Mouse (Mus musculus): ENCODE measurements around the gene Cdkn1b. TPM values are rescaled to one million over a fixed set of nuclear protein-coding genes. Genes with fewer than 3 reads are reported as not detected.
A peak's percentile ranks its signal among the peaks of the same experiment; 100 is the strongest.

The Cdkn1b gene
- polyA plus RNA-seq, 1 experiment from 2014 or later = 29.9 TPM

DNA sequence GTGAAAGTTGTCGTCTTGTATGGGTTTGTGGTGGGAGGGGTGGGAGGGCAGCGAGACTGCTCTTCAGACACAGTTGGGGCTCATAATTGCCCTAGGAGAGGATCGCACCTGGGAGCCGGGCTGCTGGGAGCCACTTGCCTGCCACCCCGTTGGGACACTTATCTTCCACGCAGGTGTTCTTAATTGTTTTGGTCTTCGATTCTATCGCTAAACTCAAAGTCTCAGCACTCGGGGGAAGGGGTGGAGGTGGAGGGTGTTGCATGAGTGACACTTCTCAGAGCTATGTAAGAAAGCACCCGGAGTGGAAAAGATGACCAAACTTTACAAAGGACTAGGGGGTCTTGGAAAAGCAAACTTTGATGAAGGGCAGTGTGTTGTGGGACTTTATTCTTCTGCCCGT, 3.6 kb upstream of the Cdkn1b start:
- under 1% methylated on average over 11 of the region's 11 CpGs for WGBS
- no peaks in the 10 kb centered on the region for H3K36me3 ChIP-seq (ENCODE audit: control insufficient read depth, insufficient read depth, low read length)
- peak overlapping the region; percentile 17; the same call in 1 of the 2 replicates for H3K9ac ChIP-seq (replicated peaks; ENCODE audit: low read length)
- DNase-seq = no peak
- H3K4me2 ChIP-seq (ENCODE audit: low read length) = peak overlapping the region; percentile 60
- H3K9me3 ChIP-seq (ENCODE audit: control insufficient read depth, low read length) = no peaks in the 10 kb centered on the region
- no peak for ATAC-seq (ENCODE audit: low FRiP score, low TSS enrichment)
- 0 out of 2 replicates have a peak overlapping the region, but pooled peaks have one; percentile 8 for H3K27ac ChIP-seq (replicated peaks; ENCODE audit: low read depth, low read length)
- no peaks in the 10 kb centered on the region for H3K27me3 ChIP-seq (ENCODE audit: control insufficient read depth, insufficient read depth, low read length)
- peaks cover 4% of the 10 kb centered on the region; the same call in 1 of the 2 replicates for H3K4me1 ChIP-seq (ENCODE audit: control insufficient read depth, insufficient read depth, low read length)
- H3K4me3 ChIP-seq (replicated peaks; ENCODE audit: low read depth, low read length) = peak overlapping the region; percentile 39

DNA sequence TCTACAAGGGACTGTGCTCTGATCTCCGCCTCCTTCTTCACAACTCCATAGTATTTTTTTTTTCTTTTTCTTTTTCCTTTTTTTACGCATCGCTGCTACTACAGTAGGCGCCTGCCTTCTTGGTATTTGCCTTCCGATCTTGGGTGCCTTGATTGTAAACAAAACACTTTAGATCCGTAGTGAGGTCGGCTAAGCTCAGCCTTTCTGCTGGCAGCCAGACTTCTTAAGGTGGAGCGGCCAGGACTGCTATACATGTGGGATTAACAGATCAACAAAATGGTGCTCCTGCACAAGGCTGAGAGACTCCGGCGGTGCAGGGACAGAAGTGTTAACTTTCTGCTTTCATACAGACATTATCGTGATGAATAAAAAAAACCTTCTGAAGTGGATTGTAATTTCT, 3.1 kb upstream of the Cdkn1b start:
- ATAC-seq (ENCODE audit: low FRiP score, low TSS enrichment) (no peak), DNase-seq (peak; percentile 74)
- peak overlapping the region; percentile 39 for H3K4me3 ChIP-seq (replicated peaks; ENCODE audit: low read depth, low read length)
- H3K9me3 ChIP-seq (ENCODE audit: control insufficient read depth, low read length) = no peaks in the 10 kb centered on the region
- peak overlapping the region; percentile 17; the same call in 1 of the 2 replicates for H3K9ac ChIP-seq (replicated peaks; ENCODE audit: low read length)
- WGBS = under 1% methylated on average over 11 of the region's 11 CpGs
- H3K27me3 ChIP-seq (ENCODE audit: control insufficient read depth, insufficient read depth, low read length) = no peaks in the 10 kb centered on the region
- peaks cover 7% of the 10 kb centered on the region for H3K4me1 ChIP-seq (ENCODE audit: control insufficient read depth, insufficient read depth, low read length)
- H3K36me3 ChIP-seq (ENCODE audit: control insufficient read depth, insufficient read depth, low read length) = 0 out of 2 replicates have a peak, but pooled peaks cover 2% of the 10 kb centered on the region
- peak overlapping the region; percentile 60 for H3K4me2 ChIP-seq (ENCODE audit: low read length)
- no peak overlapping the region for H3K27ac ChIP-seq (replicated peaks; ENCODE audit: low read depth, low read length)

DNA sequence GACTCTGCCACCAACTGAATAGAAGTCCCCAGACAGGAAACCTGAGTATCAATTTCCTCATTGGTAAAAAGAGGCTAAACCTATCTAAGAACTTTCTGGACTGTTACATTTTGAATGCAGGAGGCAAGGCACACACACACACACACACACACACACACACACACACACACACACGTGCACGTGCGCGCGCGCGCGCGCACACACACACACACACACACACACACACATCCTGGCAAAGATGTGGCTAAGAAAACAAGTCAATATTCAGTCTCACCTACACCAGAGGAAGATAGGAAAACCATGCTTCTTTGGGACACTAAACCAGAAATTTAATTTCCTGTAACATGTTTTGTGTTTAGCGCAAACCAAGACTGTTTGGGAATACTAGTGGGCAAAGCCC, 1.4 kb upstream of the Cdkn1b start:
- Histone ChIP-seq H3K9me3 (ENCODE audit: control insufficient read depth, low read length) (no peaks in the 10 kb centered on the region), H3K9ac (replicated peaks; ENCODE audit: low read length) (no peak overlapping the region), H3K27ac (replicated peaks; ENCODE audit: low read depth, low read length) (no peak overlapping the region), H3K4me2 (ENCODE audit: low read length) (no peak overlapping the region), H3K27me3 (ENCODE audit: control insufficient read depth, insufficient read depth, low read length) (no peaks in the 10 kb centered on the region), H3K4me3 (replicated peaks; ENCODE audit: low read depth, low read length) (no peak overlapping the region), H3K36me3 (ENCODE audit: control insufficient read depth, insufficient read depth, low read length) (0 out of 2 replicates have a peak, but pooled peaks cover 2% of the 10 kb centered on the region), H3K4me1 (ENCODE audit: control insufficient read depth, insufficient read depth, low read length) (peaks cover 22% of the 10 kb centered on the region)
- WGBS = 94% methylated on average over 10 of the region's 10 CpGs
- no peak for DNase-seq
- no peak for ATAC-seq (ENCODE audit: low FRiP score, low TSS enrichment)

DNA sequence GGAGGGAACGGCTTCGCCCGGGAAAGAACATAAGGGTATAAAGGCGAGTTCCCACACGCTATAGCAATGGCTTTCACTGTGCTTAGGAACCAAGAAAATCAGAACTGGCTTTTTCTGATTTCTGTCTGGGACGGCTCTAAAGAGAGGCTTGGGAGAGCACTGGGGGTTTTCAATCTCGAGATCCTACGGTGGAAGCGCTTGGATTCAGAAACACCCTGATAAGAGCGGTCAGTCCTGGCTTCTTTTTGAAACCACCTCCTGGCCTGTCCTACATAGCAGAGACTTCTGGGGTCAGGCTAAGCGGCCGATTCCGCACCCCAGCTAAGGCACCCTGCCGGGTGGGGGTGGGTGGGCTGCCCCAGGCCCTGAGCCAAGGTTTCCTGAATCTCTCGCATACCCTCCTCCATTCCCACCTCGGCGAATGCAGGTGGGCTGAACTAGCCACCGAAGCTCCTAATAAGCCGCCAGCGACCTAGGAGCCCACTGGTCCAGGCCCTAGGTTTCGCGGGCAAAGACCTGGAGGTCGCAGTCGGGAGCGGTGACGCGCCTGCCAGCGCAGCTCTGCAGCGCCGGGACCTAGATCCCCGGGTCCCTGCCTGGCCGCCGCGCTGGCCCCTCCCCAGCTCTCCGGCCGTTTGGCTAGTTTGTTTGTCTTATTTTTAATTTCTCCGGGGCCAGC, 551 bp upstream of the Cdkn1b start:
- no peaks in the 10 kb centered on the region for H3K9me3 ChIP-seq (ENCODE audit: control insufficient read depth, low read length)
- peak overlapping the region; percentile 72 for H3K4me3 ChIP-seq (replicated peaks; ENCODE audit: low read depth, low read length)
- H3K27me3 ChIP-seq (ENCODE audit: control insufficient read depth, insufficient read depth, low read length) = no peaks in the 10 kb centered on the region
- peak overlapping the region; percentile 77 for H3K9ac ChIP-seq (replicated peaks; ENCODE audit: low read length)
- WGBS = 2% methylated on average over 37 of the region's 37 CpGs
- H3K4me2 ChIP-seq (ENCODE audit: low read length) = peak overlapping the region; percentile 95
- ATAC-seq (ENCODE audit: low FRiP score, low TSS enrichment) (peak; percentile 68), DNase-seq (no peak)
- H3K27ac ChIP-seq (replicated peaks; ENCODE audit: low read depth, low read length) = peak overlapping the region; percentile 98
- peaks cover 26% of the 10 kb centered on the region for H3K4me1 ChIP-seq (ENCODE audit: control insufficient read depth, insufficient read depth, low read length)
- H3K36me3 ChIP-seq (ENCODE audit: control insufficient read depth, insufficient read depth, low read length) = 0 out of 2 replicates have a peak, but pooled peaks cover 5% of the 10 kb centered on the region

DNA sequence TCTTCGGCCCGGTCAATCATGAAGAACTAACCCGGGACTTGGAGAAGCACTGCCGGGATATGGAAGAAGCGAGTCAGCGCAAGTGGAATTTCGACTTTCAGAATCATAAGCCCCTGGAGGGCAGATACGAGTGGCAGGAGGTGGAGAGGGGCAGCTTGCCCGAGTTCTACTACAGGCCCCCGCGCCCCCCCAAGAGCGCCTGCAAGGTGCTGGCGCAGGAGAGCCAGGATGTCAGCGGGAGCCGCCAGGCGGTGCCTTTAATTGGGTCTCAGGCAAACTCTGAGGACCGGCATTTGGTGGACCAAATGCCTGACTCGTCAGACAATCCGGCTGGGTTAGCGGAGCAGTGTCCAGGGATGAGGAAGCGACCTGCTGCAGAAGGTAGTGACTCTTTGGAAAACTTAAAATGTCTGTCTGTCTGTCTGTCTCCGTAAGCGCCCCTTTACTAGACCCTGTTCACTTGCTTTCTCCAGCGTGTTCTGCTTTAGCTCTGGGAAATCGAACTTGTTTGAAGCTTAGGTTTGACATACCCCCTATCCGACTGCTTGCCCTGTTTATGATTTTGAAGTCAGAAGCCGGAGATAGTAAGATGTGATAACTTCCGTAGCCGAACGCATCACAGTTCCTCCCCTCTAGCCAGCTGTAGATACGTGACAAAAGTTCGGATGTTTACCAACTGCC, 953 bp downstream of the Cdkn1b start:
- peak overlapping the region; percentile 77 for H3K9ac ChIP-seq (replicated peaks; ENCODE audit: low read length)
- WGBS = under 1% methylated on average over 32 of the region's 32 CpGs
- DNase-seq = peak; percentile 62
- H3K36me3 ChIP-seq (ENCODE audit: control insufficient read depth, insufficient read depth, low read length) = 0 out of 2 replicates have a peak, but pooled peaks cover 5% of the 10 kb centered on the region
- H3K4me3 ChIP-seq (replicated peaks; ENCODE audit: low read depth, low read length) = peak overlapping the region; percentile 72
- peak overlapping the region; percentile 95 for H3K4me2 ChIP-seq (ENCODE audit: low read length)
- no peak for ATAC-seq (ENCODE audit: low FRiP score, low TSS enrichment)
- H3K27ac ChIP-seq (replicated peaks; ENCODE audit: low read depth, low read length) = peak overlapping the region; percentile 98
- H3K4me1 ChIP-seq (ENCODE audit: control insufficient read depth, insufficient read depth, low read length) = peaks cover 26% of the 10 kb centered on the region
- H3K9me3 ChIP-seq (ENCODE audit: control insufficient read depth, low read length) = no peaks in the 10 kb centered on the region
- H3K27me3 ChIP-seq (ENCODE audit: control insufficient read depth, insufficient read depth, low read length) = no peaks in the 10 kb centered on the region

DNA sequence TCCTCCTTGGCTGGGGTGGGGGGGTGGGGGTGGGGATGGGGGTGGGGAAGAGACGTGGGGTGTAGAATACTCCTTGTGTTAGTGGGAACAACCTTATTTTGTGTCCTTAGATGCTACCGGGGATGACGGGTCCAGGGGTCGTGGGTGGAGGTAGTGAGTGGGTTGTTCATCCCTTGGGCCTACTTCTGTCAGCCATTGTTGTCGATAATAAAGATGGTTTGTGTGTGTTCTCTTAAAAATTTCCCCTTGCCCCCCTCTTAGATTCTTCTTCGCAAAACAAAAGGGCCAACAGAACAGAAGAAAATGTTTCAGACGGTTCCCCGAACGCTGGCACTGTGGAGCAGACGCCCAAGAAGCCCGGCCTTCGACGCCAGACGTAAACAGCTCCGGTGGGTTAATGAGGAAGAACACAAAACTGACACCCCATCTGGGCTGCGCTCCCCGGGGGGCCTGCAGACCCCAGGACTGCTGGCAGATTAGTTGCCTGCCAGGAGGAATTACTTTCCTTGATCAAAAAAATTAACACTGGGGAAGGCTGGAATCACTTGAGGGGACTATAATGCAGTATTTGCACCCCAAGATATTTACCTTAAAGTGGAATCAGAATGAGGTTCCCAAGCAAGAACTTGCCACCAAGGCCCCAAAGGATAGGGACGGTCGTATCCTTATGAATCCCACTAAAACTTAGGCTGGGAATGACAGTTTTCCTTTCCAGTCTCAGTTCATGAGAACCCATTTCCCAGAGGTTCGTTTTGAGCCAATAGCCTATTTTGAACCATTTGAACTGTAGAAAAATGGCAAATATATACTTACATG, 1.7 kb downstream of the Cdkn1b start:
- peak overlapping the region; percentile 77 for H3K9ac ChIP-seq (replicated peaks; ENCODE audit: low read length)
- peak overlapping the region; percentile 95 for H3K4me2 ChIP-seq (ENCODE audit: low read length)
- H3K4me3 ChIP-seq (replicated peaks; ENCODE audit: low read depth, low read length) = peak overlapping the region; percentile 72
- DNase-seq = no peak
- H3K9me3 ChIP-seq (ENCODE audit: control insufficient read depth, low read length) = no peaks in the 10 kb centered on the region
- peaks cover 22% of the 10 kb centered on the region for H3K4me1 ChIP-seq (ENCODE audit: control insufficient read depth, insufficient read depth, low read length)
- H3K27ac ChIP-seq (replicated peaks; ENCODE audit: low read depth, low read length) = 0 out of 2 replicates have a peak overlapping the region, but pooled peaks have one; percentile 8
- H3K27me3 ChIP-seq (ENCODE audit: control insufficient read depth, insufficient read depth, low read length) = no peaks in the 10 kb centered on the region
- no peak for ATAC-seq (ENCODE audit: low FRiP score, low TSS enrichment)
- H3K36me3 ChIP-seq (ENCODE audit: control insufficient read depth, insufficient read depth, low read length) = 0 out of 2 replicates have a peak, but pooled peaks cover 5% of the 10 kb centered on the region
- WGBS = 4% methylated on average over 20 of the region's 20 CpGs

DNA sequence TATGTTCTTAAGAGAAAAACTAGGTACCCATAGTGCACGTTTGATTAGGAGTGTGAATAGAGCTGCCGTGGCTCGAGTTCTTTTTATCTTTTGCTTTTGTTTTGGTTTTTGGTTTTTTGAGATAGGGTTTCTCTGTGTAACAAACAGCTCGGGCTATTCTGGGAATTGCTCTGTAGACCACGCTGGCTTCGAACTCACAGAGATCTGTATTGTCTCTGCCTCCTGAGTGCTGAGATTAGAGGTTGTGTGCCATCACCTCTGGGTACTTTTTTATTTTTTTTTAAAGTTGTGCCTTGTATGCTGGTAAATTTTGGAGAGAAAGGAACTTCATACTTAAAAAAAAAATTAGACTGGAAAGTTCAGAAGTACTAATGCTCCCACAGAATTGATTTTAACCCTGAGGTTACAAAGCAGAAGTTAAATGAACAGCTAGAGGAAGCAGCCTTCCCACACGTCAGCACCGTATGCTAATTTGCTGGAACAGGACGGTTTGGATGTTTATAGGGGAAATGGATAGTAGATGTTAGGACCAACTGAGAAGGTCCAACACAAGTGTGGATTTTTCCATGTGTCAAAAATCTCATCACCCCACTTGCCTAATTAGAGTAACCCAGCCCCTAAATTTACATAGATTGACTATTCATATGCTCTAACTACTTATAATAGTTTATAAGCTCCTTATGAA, 2.5 kb downstream of the Cdkn1b start:
- DNase-seq = no peak
- Histone ChIP-seq H3K4me3 (replicated peaks; ENCODE audit: low read depth, low read length) (peak overlapping the region; percentile 72), H3K9ac (replicated peaks; ENCODE audit: low read length) (peak overlapping the region; percentile 77), H3K36me3 (ENCODE audit: control insufficient read depth, insufficient read depth, low read length) (0 out of 2 replicates have a peak, but pooled peaks cover 5% of the 10 kb centered on the region), H3K4me2 (ENCODE audit: low read length) (peak overlapping the region; percentile 95), H3K9me3 (ENCODE audit: control insufficient read depth, low read length) (no peaks in the 10 kb centered on the region), H3K27me3 (ENCODE audit: control insufficient read depth, insufficient read depth, low read length) (no peaks in the 10 kb centered on the region), H3K27ac (replicated peaks; ENCODE audit: low read depth, low read length) (no peak overlapping the region), H3K4me1 (ENCODE audit: control insufficient read depth, insufficient read depth, low read length) (peaks cover 27% of the 10 kb centered on the region)
- no peak for ATAC-seq (ENCODE audit: low FRiP score, low TSS enrichment)
- WGBS = 31% methylated on average over 9 of the region's 9 CpGs

DNA sequence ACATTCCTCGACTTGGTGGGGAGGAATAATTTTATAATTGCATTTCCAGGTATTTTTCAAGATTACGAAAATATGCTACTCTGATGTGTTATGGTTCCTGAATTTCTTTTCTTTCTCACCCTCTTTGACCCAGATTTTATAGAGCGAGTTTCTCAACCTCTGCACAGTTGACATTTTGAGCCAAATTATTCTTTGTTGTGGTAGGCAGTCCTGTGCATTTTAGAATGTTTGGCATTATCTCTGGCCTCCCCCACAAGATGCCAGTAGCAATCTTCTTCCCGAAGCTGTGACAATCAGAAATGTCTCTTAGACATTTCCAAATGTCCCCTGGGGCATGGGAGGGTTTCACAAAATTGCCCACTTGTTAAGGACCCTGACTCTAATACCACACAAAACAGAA, 3.5 kb downstream of the Cdkn1b start:
- Histone ChIP-seq H3K9me3 (ENCODE audit: control insufficient read depth, low read length) (no peaks in the 10 kb centered on the region), H3K9ac (replicated peaks; ENCODE audit: low read length) (peak overlapping the region; percentile 39; the same call in 1 of the 2 replicates), H3K4me1 (ENCODE audit: control insufficient read depth, insufficient read depth, low read length) (peaks cover 27% of the 10 kb centered on the region), H3K27me3 (ENCODE audit: control insufficient read depth, insufficient read depth, low read length) (no peaks in the 10 kb centered on the region), H3K36me3 (ENCODE audit: control insufficient read depth, insufficient read depth, low read length) (0 out of 2 replicates have a peak, but pooled peaks cover 5% of the 10 kb centered on the region), H3K4me3 (replicated peaks; ENCODE audit: low read depth, low read length) (peak overlapping the region; percentile 17), H3K4me2 (ENCODE audit: low read length) (peak overlapping the region; percentile 95), H3K27ac (replicated peaks; ENCODE audit: low read depth, low read length) (no peak overlapping the region)
- DNase-seq (no peak), ATAC-seq (ENCODE audit: low FRiP score, low TSS enrichment) (no peak)
- 67% methylated on average over 4 of the region's 4 CpGs for WGBS

Data from midbrain, embryonic 14.5 days (tissue).